ENCODE assay signal across 14 mouse cellular contexts in genomic region chr1:139079000-139079399, GRCm38 (mm10).
A peak's percentile ranks its signal among the peaks of the same experiment; 100 is the strongest.
DNase-seq lines count a peak whose midpoint lies in the region; ATAC-seq and TF ChIP-seq lines count a peak whose summit lies in the region.
"Had no signal": no experiment of that assay in that cellular context is flagged by ENCODE, and none has a peak within 500 bp of the region (broad histone marks: within the 10 kb centered on the region; RNA-seq: fewer than 3 reads in every experiment).

No protein-coding gene starts in this region.

- intact Hi-C loops in left cerebral cortex, postnatal 4 days (cut with DNase I): loop anchor here (10.0 kb wide), 1 partner anchor 944 kb away; no protein-coding TSS in a partner anchor

- H3K9ac ChIP-seq in forebrain, embryonic 14.5 days (ENCODE audit: low read length): no peak overlapping the region
- H3K9ac ChIP-seq in forebrain, embryonic 12.5 days: no peak overlapping the region
- H3K9ac ChIP-seq: midbrain, embryonic 12.5 days; neural tube, embryonic 12.5 days had no signal

- H3K4me3 ChIP-seq in forebrain, embryonic 14.5 days (ENCODE audit: low read depth, low read length): no peak overlapping the region
- no peak overlapping the region for H3K4me3 ChIP-seq in forebrain, embryonic 12.5 days (replicated peaks)
- no peak overlapping the region; the same call in 1 of the 2 replicates for H3K4me3 ChIP-seq in layer of hippocampus, adult 2 months
- H3K4me3 ChIP-seq: midbrain, embryonic 12.5 days; neural tube, embryonic 12.5 days had no signal

- no peaks in the 10 kb centered on the region for H3K27me3 ChIP-seq in forebrain, embryonic 14.5 days (replicated peaks; ENCODE audit: control insufficient read depth, insufficient read depth, low read length)
- H3K27me3 ChIP-seq in forebrain, embryonic 12.5 days: no peaks in the 10 kb centered on the region
- H3K27me3 ChIP-seq: midbrain, embryonic 12.5 days; neural tube, embryonic 12.5 days had no signal

- whole genome bisulfite sequencing in forebrain, embryonic 14.5 days: 46% methylated on average over 8 of the region's 8 CpGs
- WGBS in forebrain, embryonic 12.5 days: 69% methylated on average over 8 of the region's 8 CpGs

- H3K27ac ChIP-seq in forebrain, embryonic 14.5 days (ENCODE audit: low read depth, low read length): 0 out of 2 replicates have a peak overlapping the region, but pooled peaks have one; percentile 14
- no peak overlapping the region for H3K27ac ChIP-seq in forebrain, embryonic 12.5 days
- no peak overlapping the region for H3K27ac ChIP-seq in layer of hippocampus, adult 2 months
- H3K27ac ChIP-seq: neural tube, embryonic 12.5 days had no signal

- H3K9me3 ChIP-seq in forebrain, embryonic 14.5 days (replicated peaks; ENCODE audit: control insufficient read depth, low read length): no peaks in the 10 kb centered on the region
- H3K9me3 ChIP-seq in forebrain, embryonic 12.5 days: no peaks in the 10 kb centered on the region
- H3K9me3 ChIP-seq: midbrain, embryonic 12.5 days; neural tube, embryonic 12.5 days had no signal

- peak; percentile 9; the same call in 1 of the 2 replicates for ATAC-seq in forebrain, embryonic 14.5 days
- no peak for ATAC-seq in forebrain, embryonic 12.5 days (ENCODE audit: low FRiP score)

- H3K4me1 ChIP-seq in forebrain, embryonic 14.5 days (ENCODE audit: control insufficient read depth, insufficient read depth, low read length): peaks cover 12% of the 10 kb centered on the region; the same call in 1 of the 2 replicates
- peaks cover 12% of the 10 kb centered on the region for H3K4me1 ChIP-seq in forebrain, embryonic 12.5 days
- H3K4me1 ChIP-seq: neural tube, embryonic 12.5 days had no signal

- no peak for TF ChIP-seq CTCF in layer of hippocampus, adult 2 months (conservative IDR thresholded peaks at IDR 0.05)

- DNase-seq in forebrain, embryonic 14.5 days (ENCODE audit: low spot score): peak; percentile 59
- peak; percentile 38 for DNase-seq in left cerebral cortex, postnatal 4 days
- DNase-seq in left cerebral cortex, adult 8-10 months (ENCODE audit: low spot score in 2 of 2): no peak
- DNase-seq in MN1 (ENCODE audit: low spot score): peak; percentile 39
- DNase-seq in heart, postnatal 4 days: peak; percentile 25
- no peak for DNase-seq in layer of hippocampus, adult 2 months (ENCODE audit: low spot score in 2 of 2)
- no peak for DNase-seq in layer of hippocampus, adult 9-10 months (ENCODE audit: low spot score)
- DNase-seq: adrenal gland, postnatal 14 days; kidney, adult 18-20 months; kidney, postnatal 36 days; thymus, postnatal 14 days had no signal

- no peaks in the 10 kb centered on the region for H3K36me3 ChIP-seq in forebrain, embryonic 14.5 days (ENCODE audit: control insufficient read depth, insufficient read depth, low read length)
- H3K36me3 ChIP-seq in forebrain, embryonic 12.5 days (replicated peaks): no peaks in the 10 kb centered on the region
- H3K36me3 ChIP-seq: midbrain, embryonic 12.5 days; neural tube, embryonic 12.5 days had no signal

- H3K4me2 ChIP-seq in forebrain, embryonic 14.5 days (ENCODE audit: low read length): 0 out of 2 replicates have a peak overlapping the region, but pooled peaks have one; percentile 24
- no peak overlapping the region for H3K4me2 ChIP-seq in forebrain, embryonic 12.5 days
- H3K4me2 ChIP-seq: midbrain, embryonic 12.5 days; neural tube, embryonic 12.5 days had no signal

Comparison
In these comparisons a context has a peak if more than half of its experiments do, and no peak if none do; other contexts are left out.
1. DNase-seq: peak in forebrain, embryonic 14.5 days (single experiment), left cerebral cortex, postnatal 4 days (single experiment), MN1 (single experiment) and heart, postnatal 4 days (single experiment); none in left cerebral cortex, adult 8-10 months (0 of 2), layer of hippocampus, adult 2 months (0 of 2) and layer of hippocampus, adult 9-10 months (single experiment).